Mouse (Mus musculus): ENCODE measurements around the gene Hist1h4f. TPM values are rescaled to one million over a fixed set of nuclear protein-coding genes. Genes with fewer than 3 reads are reported as not detected.
"Not testable (repeated sequence)": the region's sequence is repeated elsewhere in the genome, so short reads cannot be mapped to it uniquely, and the experiment has no call there.

The Hist1h4f gene
- total and polyA plus RNA-seq, 2 experiments = 77.8 TPM; not detected in 1

DNA sequence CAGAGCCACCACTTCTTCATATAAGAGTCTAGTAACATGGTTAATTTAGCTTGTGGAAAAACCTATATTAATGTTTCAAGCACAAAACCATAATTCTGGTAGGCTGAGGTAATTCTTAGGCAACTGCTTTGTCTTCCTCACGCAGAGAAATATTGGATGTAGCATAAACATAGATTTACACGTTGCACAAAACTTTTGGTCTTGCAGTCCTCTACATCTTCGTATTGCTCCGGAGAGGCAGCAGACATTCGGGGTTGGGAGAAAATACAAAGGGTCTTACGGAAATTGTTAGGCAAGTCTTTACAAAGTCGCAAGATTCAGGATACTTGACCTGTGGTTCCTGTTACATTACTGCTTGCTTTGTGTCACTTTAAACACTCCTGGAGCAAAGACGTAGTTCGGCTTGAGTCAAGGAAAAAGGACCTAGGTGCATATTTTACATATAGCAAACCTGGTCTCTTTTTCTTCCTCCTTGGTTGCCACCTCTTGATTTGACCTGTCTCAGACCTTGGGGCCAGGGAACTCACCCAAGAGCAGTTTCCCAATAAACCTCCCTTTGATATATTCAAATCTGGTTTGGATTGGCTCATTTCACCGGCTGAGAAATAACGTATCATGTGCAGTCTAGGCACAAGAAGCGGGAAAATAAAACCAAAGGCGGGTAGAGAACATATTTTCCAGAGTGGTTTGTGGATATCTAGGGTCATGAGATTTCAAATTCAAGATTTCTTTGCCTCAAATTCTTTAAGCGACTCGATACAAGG lies 16.9 kb downstream of the Hist1h4f start:
- peaks cover 11% of the 10 kb centered on the region for H3K4me1 ChIP-seq (ENCODE audit: control insufficient read depth, insufficient read depth, low read length)
- H3K36me3 ChIP-seq (ENCODE audit: control insufficient read depth, insufficient read depth, low read length) = no peaks in the 10 kb centered on the region
- TF ChIP-seq CTCF (IDR thresholded peaks at IDR 0.05; ENCODE audit: low read depth, low read length) = no peak
- no peaks in the 10 kb centered on the region for H3K79me2 ChIP-seq (ENCODE audit: control insufficient read depth, insufficient read depth, low read length)
- H3K4me3 ChIP-seq (ENCODE audit: insufficient read depth, low read depth, low read length) = no peak overlapping the region
- peak; percentile 87 for DNase-seq (ENCODE audit: extremely low read depth, low read depth, low spot score)
- H3K27me3 ChIP-seq (ENCODE audit: control insufficient read depth, insufficient read depth, low read length) = no peaks in the 10 kb centered on the region
- no peak overlapping the region for H3K9ac ChIP-seq (ENCODE audit: low read depth, low read length)
- H3K27ac ChIP-seq (replicated peaks; ENCODE audit: insufficient read depth, low read depth, low read length) = no peak overlapping the region
- 1% methylated on average over 15 of the region's 15 CpGs for WGBS

DNA sequence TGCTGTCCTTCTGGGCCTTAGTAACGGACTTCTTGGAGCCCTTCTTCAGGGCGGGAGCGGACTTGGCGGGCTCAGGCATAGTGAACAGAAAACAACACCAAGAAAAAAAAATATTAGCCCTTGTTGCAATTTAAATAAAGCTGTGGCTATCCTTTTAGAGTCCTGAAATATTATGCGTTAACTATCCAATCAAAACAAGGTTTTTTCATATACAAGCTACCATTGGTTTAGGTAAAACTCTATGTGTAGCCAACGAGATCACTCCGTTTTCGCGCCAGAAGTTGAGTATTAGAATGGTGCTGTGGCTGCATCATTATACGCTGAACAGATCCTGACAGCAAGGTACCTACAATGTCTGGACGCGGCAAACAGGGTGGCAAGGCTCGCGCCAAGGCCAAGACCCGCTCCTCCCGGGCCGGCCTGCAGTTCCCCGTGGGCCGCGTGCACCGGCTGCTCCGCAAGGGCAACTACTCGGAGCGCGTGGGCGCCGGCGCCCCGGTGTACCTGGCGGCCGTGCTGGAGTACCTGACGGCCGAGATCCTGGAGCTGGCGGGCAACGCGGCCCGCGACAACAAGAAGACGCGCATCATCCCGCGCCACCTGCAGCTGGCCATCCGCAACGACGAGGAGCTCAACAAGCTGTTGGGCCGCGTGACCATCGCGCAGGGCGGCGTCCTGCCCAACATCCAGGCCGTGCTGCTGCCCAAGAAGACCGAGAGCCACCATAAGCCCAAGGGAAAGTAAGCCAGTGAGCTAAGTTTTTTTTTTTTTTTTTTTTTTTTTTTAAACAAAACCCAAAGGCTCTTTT lies 17.7 kb downstream of the Hist1h4f start, which contains the start of gene Hist1h2af:
Hist1h2af (plus strand) TSS at position 347 of the 808 bp plus-strand sequence.
- peak within 1 kb of the TSS; percentile 52 for H3K4me3 ChIP-seq (ENCODE audit: insufficient read depth, low read depth, low read length)
- peak; percentile 83 for DNase-seq (ENCODE audit: extremely low read depth, low read depth, low spot score)
- H3K9ac ChIP-seq (ENCODE audit: low read depth, low read length) = peak within 1 kb of the TSS; percentile 31; the same call in 1 of the 2 replicates
- H3K27ac ChIP-seq (replicated peaks; ENCODE audit: insufficient read depth, low read depth, low read length) = peak within 1 kb of the TSS; percentile 61
- WGBS = under 1% methylated on average over 31 of the region's 53 CpGs
- H3K4me1 ChIP-seq (ENCODE audit: control insufficient read depth, insufficient read depth, low read length) = peaks cover 11% of the 10 kb centered on the region
- not testable (repeated sequence) for H3K79me2 ChIP-seq (ENCODE audit: control insufficient read depth, insufficient read depth, low read length); H3K36me3 ChIP-seq (ENCODE audit: control insufficient read depth, insufficient read depth, low read length); H3K27me3 ChIP-seq (ENCODE audit: control insufficient read depth, insufficient read depth, low read length)

DNA sequence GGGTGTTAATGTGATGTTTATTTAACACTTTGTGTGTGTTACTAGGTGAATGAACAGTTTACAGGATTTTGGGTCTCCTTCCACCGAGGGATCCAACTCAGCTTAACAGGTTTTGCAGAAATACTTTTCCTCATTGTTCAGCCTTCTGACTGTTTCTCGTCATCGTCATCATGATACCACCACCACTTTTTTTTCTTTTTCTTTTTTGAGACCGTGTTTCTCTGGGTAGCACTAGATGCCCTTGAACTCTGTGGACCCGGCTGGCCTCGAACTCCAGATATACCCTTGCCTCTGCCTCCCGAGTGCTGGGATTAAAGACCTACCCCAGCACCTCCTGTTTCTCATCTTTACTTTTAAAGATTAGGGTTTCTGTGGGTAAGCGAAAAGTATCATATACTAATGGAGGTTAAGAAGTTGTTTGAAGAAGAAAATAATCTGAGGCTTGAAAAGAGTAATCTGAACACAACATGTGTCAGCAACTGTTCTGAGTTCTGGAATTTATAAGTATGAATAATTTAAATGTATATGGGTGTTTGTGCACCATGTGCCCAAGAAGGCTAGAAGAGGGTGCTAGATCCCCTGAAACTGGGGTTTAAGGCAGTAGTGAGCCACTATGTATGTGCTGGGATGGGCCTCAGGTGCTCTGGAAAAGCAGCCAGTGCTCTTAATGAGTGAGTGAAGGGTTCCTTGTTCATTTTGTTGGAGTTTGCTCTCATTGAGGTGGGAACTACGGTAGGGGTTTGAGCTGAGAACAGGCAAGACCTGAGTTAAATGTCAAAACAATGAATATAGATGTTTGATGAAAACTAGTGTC lies 19.0 kb downstream of the Hist1h4f start:
- H3K4me3 ChIP-seq (ENCODE audit: insufficient read depth, low read depth, low read length) = peak overlapping the region; percentile 56
- H3K4me1 ChIP-seq (ENCODE audit: control insufficient read depth, insufficient read depth, low read length) = peaks cover 11% of the 10 kb centered on the region
- TF ChIP-seq POLR2A (IDR thresholded peaks at IDR 0.05; ENCODE audit: extremely low read depth, insufficient read depth, low read length) (no peak), CTCF (IDR thresholded peaks at IDR 0.05; ENCODE audit: low read depth, low read length) (no peak)
- H3K36me3 ChIP-seq (ENCODE audit: control insufficient read depth, insufficient read depth, low read length) = no peaks in the 10 kb centered on the region
- peak overlapping the region; percentile 27; the same call in 1 of the 2 replicates for H3K27ac ChIP-seq (replicated peaks; ENCODE audit: insufficient read depth, low read depth, low read length)
- no peaks in the 10 kb centered on the region for H3K79me2 ChIP-seq (ENCODE audit: control insufficient read depth, insufficient read depth, low read length)
- WGBS = 17% methylated on average over 9 of the region's 9 CpGs
- no peaks in the 10 kb centered on the region for H3K27me3 ChIP-seq (ENCODE audit: control insufficient read depth, insufficient read depth, low read length)
- H3K9ac ChIP-seq (ENCODE audit: low read depth, low read length) = peak overlapping the region; percentile 31; the same call in 1 of the 2 replicates
- DNase-seq (ENCODE audit: extremely low read depth, low read depth, low spot score) = peak; percentile 21

DNA sequence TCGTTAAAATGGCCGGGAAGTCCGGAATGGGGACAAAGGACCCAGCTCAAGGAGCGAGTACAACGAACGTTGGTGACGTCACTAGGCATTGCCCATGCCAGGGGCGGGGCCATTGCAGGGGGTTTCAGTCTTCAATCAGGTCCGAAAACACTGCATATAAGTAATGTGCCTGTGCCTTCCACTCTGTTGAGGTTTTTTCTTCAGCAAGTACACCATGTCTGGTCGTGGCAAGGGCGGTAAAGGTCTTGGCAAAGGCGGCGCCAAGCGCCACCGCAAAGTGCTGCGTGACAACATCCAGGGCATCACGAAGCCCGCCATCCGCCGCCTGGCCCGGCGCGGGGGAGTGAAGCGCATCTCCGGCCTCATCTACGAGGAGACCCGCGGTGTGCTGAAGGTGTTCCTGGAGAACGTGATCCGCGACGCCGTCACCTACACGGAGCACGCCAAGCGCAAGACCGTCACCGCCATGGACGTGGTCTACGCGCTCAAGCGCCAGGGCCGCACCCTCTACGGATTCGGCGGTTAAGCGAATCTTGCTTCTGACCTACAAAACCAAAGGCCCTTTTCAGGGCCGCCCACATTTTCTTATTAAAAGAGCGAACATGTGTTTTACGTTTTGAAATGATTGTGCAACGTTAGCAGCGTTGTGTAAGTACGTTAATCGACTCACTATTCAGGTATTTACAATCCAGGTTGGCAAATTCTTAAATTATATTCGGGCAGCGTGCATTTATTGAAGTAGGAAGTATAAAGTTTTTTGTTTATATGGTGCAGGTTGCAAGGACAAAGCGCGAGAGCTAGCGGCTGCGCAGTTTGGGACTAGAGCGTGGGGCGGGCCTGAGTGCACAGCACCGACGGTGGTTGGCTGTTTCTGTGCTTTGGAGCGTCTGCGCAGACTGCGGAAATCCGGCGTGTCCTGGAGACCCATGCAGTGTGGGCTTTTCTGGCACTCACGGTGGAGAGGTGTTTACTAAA lies 20.3 kb downstream of the Hist1h4f start, which contains the start of gene Hist1h4h:
Hist1h4h (plus strand) TSS at position 150 of the 975 bp plus-strand sequence.
- DNase-seq (ENCODE audit: extremely low read depth, low read depth, low spot score) = peak; percentile 93
- Histone ChIP-seq H3K9ac (ENCODE audit: low read depth, low read length) (peak within 1 kb of the TSS; percentile 47), H3K36me3 (ENCODE audit: control insufficient read depth, insufficient read depth, low read length) (no peaks in the 10 kb centered on the region), H3K27me3 (ENCODE audit: control insufficient read depth, insufficient read depth, low read length) (no peaks in the 10 kb centered on the region), H3K4me3 (ENCODE audit: insufficient read depth, low read depth, low read length) (peak within 1 kb of the TSS; percentile 56), H3K79me2 (ENCODE audit: control insufficient read depth, insufficient read depth, low read length) (no peaks in the 10 kb centered on the region), H3K4me1 (ENCODE audit: control insufficient read depth, insufficient read depth, low read length) (peaks cover 11% of the 10 kb centered on the region), H3K27ac (replicated peaks; ENCODE audit: insufficient read depth, low read depth, low read length) (peak within 1 kb of the TSS; percentile 52)
- under 1% methylated on average over 61 of the region's 70 CpGs for WGBS
- TF ChIP-seq POLR2A (IDR thresholded peaks at IDR 0.05; ENCODE audit: extremely low read depth, insufficient read depth, low read length) (peak; percentile 99), CTCF (IDR thresholded peaks at IDR 0.05; ENCODE audit: low read depth, low read length) (no peak)

Data from liver, adult 2 months (tissue).